Mouse (Mus musculus): ENCODE measurements around the gene Gm13283.
"Not testable (repeated sequence)": the region's sequence is repeated elsewhere in the genome, so short reads cannot be mapped to it uniquely, and the experiment has no call there.

DNA sequence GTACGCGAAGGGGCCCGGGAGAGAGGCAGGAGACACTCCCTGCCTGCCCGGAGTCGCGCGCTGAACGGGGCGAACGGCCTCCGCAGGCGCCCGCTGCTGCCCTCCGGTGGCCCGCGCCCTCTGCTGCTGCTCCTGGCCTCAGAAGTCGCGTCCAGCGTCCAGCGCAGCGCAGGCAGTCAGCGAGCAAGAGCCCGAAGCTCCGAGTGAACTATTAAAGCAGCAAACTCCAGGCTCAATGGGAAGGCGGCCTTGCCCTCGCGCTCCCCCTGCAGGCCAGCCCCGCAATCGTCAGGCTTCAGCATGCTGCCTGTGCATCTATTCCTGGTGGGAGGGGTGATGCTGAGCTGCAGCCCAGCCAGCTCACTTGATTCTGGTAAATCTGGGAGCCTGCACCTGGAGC, 43.0 kb downstream of the Gm13283 start, which contains the start of gene Gm13287:
- TF ChIP-seq ZC3H11A (IDR thresholded peaks at IDR 0.05; ENCODE audit: borderline replicate concordance, low read depth, low read length); HCFC1 (IDR thresholded peaks at IDR 0.05; ENCODE audit: borderline replicate concordance, insufficient read depth, low read length); MAFK (IDR thresholded peaks at IDR 0.05; ENCODE audit: insufficient read depth, low read depth, low read length): not testable (repeated sequence)
